Mouse (Mus musculus): ENCODE measurements around the gene Kit.

DNA sequence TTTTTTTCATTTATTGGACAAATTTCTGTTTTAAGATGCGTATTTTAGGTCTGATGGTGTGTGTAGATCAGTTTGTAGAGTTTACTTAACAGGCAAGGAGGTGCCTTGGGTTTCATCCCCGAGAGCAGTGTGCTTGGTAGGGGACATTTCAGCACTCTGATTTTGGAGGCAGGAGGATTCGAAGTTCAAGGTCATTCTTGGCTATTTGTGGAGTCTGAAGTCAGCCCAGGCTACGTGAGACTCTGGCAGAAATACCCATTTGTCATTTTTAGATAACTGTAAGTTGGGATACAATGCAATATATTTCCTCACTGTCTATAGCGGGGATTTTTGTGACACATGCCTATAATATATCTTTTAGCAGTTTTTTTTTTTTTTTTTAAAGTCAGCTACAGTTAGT lies 57.5 kb downstream of the Kit start:
- no peak for TF ChIP-seq USF1 (IDR thresholded peaks at IDR 0.05; ENCODE audit: low read depth)
- no peak for TF ChIP-seq TCF3 (IDR thresholded peaks at IDR 0.05; ENCODE audit: insufficient read length, low read depth)

Data from myocyte (in vitro differentiated cells).